Mouse (Mus musculus): Measurements from ENCODE around the gene Gm3558. TPM values are rescaled to one million over a fixed set of nuclear protein-coding genes. Genes with fewer than 3 reads are reported as not detected.
"Not testable (repeated sequence)": the region's sequence is repeated elsewhere in the genome, so short reads cannot be mapped to it uniquely, and the experiment has no call there.

Gm3558 gene
- polyA plus RNA-seq (2014; fragmentation: Nextera tagmentation; extraction: Ambion mirVana): 0.89 and 1.2 TPM in 2 replicates

DNA sequence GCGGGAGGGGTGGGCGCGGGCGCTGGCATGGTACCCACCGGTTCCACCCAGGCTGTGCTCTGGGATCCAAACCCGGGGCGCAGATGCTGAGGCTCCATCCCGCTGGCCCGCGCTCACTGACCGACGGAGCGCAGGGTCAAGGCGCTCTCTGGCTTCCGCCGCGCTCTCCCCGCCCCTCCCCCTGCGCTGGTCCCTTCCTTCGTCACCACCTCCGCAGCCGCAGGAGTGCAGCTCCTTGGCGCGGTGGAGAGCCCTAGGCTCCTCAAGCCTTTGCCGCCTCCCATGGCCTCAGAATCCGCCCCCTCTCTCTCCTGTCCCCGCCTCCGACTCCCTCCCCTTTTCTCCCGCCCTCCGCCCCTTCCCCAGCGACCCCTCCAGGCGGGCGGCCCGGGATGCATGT lies at the start of gene Gm3558:
Gene Gm3558 (minus strand): TSS at position 185 of the 400 bp plus-strand sequence.
- peak within 1 kb of the TSS; percentile 33 for H3K4me3 ChIP-seq (ENCODE audit: low read depth, low read length)
- H3K27me3 ChIP-seq (ENCODE audit: control insufficient read depth, insufficient read depth, low read length); DNase-seq (ENCODE audit: low spot score); H3K9ac ChIP-seq (ENCODE audit: low read length); H3K9me3 ChIP-seq (ENCODE audit: control insufficient read depth, low read length); H3K4me1 ChIP-seq (ENCODE audit: control insufficient read depth, insufficient read depth, low read length); H3K36me3 ChIP-seq (ENCODE audit: control insufficient read depth, insufficient read depth, low read length); ATAC-seq (ENCODE audit: insufficient read depth, low FRiP score, low TSS enrichment); H3K27ac ChIP-seq (ENCODE audit: low read depth, low read length): not testable (repeated sequence)
- no CpG with 5 or more reads among the region's 34 CpGs for WGBS
- peak within 1 kb of the TSS; percentile 49 for H3K4me2 ChIP-seq (ENCODE audit: low read depth)

DNA sequence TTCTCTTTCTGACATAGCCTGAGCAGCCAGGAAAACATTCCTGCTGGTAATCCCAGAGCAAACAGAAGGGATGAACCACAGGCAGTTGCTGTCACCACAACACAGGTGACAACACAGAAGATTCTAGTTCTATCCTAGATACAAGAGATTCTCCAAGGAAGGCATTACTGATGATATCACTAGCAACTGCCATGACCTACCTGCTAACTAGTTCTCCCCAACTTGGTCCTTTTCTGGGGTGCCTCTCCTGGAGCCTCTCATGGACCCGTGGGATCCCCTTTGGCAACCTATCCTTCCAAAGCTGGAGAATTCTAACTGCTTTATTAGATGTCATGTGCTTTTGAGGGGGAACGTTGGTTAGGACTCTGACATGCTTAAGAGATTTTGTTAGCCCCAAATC lies 27.1 kb upstream of the Gm3558 start, which contains the start of gene Gm10338:
Gene Gm10338 (minus strand): TSS at position 101 of the 400 bp plus-strand sequence.
- H3K27ac ChIP-seq (ENCODE audit: low read depth, low read length); H3K9ac ChIP-seq (ENCODE audit: low read length); H3K9me3 ChIP-seq (ENCODE audit: control insufficient read depth, low read length); H3K36me3 ChIP-seq (ENCODE audit: control insufficient read depth, insufficient read depth, low read length); DNase-seq (ENCODE audit: low spot score); ATAC-seq (ENCODE audit: insufficient read depth, low FRiP score, low TSS enrichment); H3K4me2 ChIP-seq (ENCODE audit: low read depth); H3K4me1 ChIP-seq (ENCODE audit: control insufficient read depth, insufficient read depth, low read length); H3K4me3 ChIP-seq (ENCODE audit: low read depth, low read length); H3K27me3 ChIP-seq (ENCODE audit: control insufficient read depth, insufficient read depth, low read length): not testable (repeated sequence)
- no CpG with 5 or more reads among the region's 2 CpGs for WGBS

DNA sequence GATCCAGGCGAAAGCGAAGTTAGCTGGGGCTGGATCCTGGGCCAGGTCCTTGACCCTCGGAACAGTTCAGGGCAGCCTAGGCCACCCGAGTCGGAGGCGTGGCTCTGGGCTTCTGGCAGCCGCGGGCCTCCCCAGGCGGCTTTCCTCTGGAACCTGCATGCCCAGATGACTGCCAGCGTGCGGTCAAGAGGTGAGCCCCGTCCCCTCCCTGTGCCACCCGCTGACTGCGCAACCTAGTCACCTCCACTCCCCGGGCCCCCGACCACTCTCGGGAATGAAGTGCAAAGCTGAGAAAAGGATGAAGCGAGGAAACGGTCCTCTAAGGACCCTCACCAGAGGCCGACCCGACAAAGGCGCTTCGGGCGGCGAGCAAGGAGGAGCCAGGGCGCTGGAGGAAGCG lies 476 bp downstream of the Gm3558 start:
- not testable (repeated sequence) for H3K9me3 ChIP-seq (ENCODE audit: control insufficient read depth, low read length); H3K4me1 ChIP-seq (ENCODE audit: control insufficient read depth, insufficient read depth, low read length); H3K9ac ChIP-seq (ENCODE audit: low read length); H3K27ac ChIP-seq (ENCODE audit: low read depth, low read length); H3K27me3 ChIP-seq (ENCODE audit: control insufficient read depth, insufficient read depth, low read length); H3K36me3 ChIP-seq (ENCODE audit: control insufficient read depth, insufficient read depth, low read length); ATAC-seq (ENCODE audit: insufficient read depth, low FRiP score, low TSS enrichment)
- WGBS: 0% methylated on average over 16 of the region's 27 CpGs
- Histone ChIP-seq H3K4me3 (ENCODE audit: low read depth, low read length) (peak overlapping the region; percentile 33), H3K4me2 (ENCODE audit: low read depth) (peak overlapping the region; percentile 49)
- DNase-seq (ENCODE audit: low spot score): peak; percentile 10

DNA sequence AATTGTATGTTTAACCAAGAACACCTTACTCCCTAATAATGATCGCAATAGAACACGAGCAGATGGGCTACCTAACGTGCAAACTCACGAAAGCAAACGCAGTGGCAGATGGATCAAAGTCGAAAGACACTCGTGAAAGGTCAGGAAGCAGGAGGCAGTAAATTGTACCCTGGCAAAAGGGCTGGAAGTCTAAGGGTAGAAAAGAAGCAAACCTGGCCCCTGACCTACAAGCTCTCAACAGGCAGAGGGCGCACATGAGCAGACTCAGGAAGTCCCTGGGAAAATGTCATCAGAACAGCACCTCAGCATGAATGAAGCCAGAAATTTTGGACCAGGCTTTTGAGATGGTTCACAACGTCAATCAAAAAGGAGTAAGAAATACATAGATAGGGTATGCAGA lies 1.1 kb downstream of the Gm3558 start:
- not testable (repeated sequence) for H3K27ac ChIP-seq (ENCODE audit: low read depth, low read length); H3K9me3 ChIP-seq (ENCODE audit: control insufficient read depth, low read length); ATAC-seq (ENCODE audit: insufficient read depth, low FRiP score, low TSS enrichment); H3K4me1 ChIP-seq (ENCODE audit: control insufficient read depth, insufficient read depth, low read length); H3K36me3 ChIP-seq (ENCODE audit: control insufficient read depth, insufficient read depth, low read length); H3K27me3 ChIP-seq (ENCODE audit: control insufficient read depth, insufficient read depth, low read length); H3K4me2 ChIP-seq (ENCODE audit: low read depth); H3K4me3 ChIP-seq (ENCODE audit: low read depth, low read length); H3K9ac ChIP-seq (ENCODE audit: low read length); DNase-seq (ENCODE audit: low spot score)
- 1% methylated on average over 6 of the region's 9 CpGs for WGBS

Other genes starting within 250 kb of the Gm3558 start
- not detected in 2 replicates for gene Gm5797, start 236.2 kb downstream of the Gm3558 start, polyA plus RNA-seq (2014; fragmentation: Nextera tagmentation; extraction: Ambion mirVana)
- not detected in 2 replicates for gene Gm8374, start 203.4 kb downstream of the Gm3558 start, polyA plus RNA-seq (2014; fragmentation: Nextera tagmentation; extraction: Ambion mirVana)
- not detected in 2 replicates for gene Gm3755, start 117.6 kb downstream of the Gm3558 start, polyA plus RNA-seq (2014; fragmentation: Nextera tagmentation; extraction: Ambion mirVana)
- 2.6 TPM in 2 replicates for gene Gm3752, start 84.8 kb downstream of the Gm3558 start, polyA plus RNA-seq (2014; fragmentation: Nextera tagmentation; extraction: Ambion mirVana)
- not detected in 2 replicates for gene Gm10338, start 27.0 kb upstream of the Gm3558 start, polyA plus RNA-seq (2014; fragmentation: Nextera tagmentation; extraction: Ambion mirVana)
- not detected in 2 replicates for gene Gm10128, start 75.4 kb upstream of the Gm3558 start, polyA plus RNA-seq (2014; fragmentation: Nextera tagmentation; extraction: Ambion mirVana)
- gene Gm26661, start 223.0 kb upstream of the Gm3558 start, polyA plus RNA-seq (2014; fragmentation: Nextera tagmentation; extraction: Ambion mirVana): not detected in 2 replicates
- 14.4 and 15.5 TPM in 2 replicates for gene Flnb, start 249.4 kb upstream of the Gm3558 start, polyA plus RNA-seq (2014; fragmentation: Nextera tagmentation; extraction: Ambion mirVana)

Data from neural tube, embryonic 11.5 days (tissue).